Mouse (Mus musculus): ENCODE results near the gene Kit. TPM values are rescaled to one million over a fixed set of nuclear protein-coding genes. Genes with fewer than 3 reads are reported as not detected.

Kit gene
- polyA plus RNA-seq, 1 experiment from 2014 or later: 46.0 TPM

DNA sequence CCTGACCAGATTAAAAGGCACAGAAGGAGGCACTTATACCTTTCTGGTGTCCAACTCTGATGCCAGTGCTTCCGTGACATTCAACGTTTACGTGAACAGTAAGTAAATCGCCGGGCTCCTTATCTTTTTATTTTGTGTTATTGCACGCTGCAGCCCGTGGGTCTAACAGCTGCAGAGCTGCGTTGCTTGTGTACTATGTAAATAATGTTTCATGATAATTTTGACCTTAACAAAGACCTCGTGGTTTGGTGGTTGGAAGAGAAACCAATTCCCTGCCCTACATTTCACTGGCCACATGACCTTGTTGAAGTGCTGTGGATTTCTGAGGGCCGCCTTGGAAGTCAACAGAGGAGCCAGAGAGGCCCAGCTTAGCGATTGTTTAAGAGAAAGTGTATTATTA lies 48.3 kb downstream of the Kit start:
- no peaks in the 10 kb centered on the region for H3K27me3 ChIP-seq (replicated peaks)
- ATAC-seq (ENCODE audit: low FRiP score): no peak
- H3K27ac ChIP-seq (replicated peaks): no peak overlapping the region
- H3K4me3 ChIP-seq (replicated peaks): no peak overlapping the region
- no peaks in the 10 kb centered on the region for H3K9me3 ChIP-seq (replicated peaks)
- no peak overlapping the region for H3K4me2 ChIP-seq
- no peak overlapping the region for H3K9ac ChIP-seq (replicated peaks)
- H3K4me1 ChIP-seq: peaks cover 13% of the 10 kb centered on the region
- WGBS: 86% methylated on average over 11 of the region's 11 CpGs
- peaks cover 19% of the 10 kb centered on the region for H3K36me3 ChIP-seq

DNA sequence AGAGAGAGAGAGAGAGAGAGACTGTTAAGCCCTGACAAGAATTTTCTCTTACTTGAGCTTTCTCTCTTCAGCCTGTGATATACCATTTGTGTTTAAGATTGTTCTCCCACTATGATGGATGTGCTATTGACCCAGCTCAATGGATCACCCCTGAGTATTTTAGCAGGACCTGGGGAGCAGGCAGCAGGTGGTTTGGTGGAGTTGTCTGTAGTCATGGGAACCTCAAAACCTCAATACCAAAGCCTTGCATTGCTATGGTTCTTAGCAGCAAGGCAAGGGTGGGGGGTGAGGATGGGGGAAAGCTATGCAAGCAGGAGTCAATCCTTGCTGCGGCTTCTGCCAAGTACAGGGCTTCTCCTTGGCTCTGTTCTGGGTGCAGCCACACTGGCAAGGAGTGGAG lies 48.8 kb downstream of the Kit start:
- Histone ChIP-seq H3K4me3 (replicated peaks) (no peak overlapping the region), H3K9ac (replicated peaks) (no peak overlapping the region), H3K27ac (replicated peaks) (no peak overlapping the region), H3K36me3 (peaks cover 19% of the 10 kb centered on the region), H3K4me2 (no peak overlapping the region), H3K27me3 (replicated peaks) (no peaks in the 10 kb centered on the region), H3K9me3 (replicated peaks) (no peaks in the 10 kb centered on the region), H3K4me1 (peaks cover 13% of the 10 kb centered on the region)
- WGBS: 95% methylated on average over 1 of the region's 1 CpGs
- ATAC-seq (ENCODE audit: low FRiP score): no peak

DNA sequence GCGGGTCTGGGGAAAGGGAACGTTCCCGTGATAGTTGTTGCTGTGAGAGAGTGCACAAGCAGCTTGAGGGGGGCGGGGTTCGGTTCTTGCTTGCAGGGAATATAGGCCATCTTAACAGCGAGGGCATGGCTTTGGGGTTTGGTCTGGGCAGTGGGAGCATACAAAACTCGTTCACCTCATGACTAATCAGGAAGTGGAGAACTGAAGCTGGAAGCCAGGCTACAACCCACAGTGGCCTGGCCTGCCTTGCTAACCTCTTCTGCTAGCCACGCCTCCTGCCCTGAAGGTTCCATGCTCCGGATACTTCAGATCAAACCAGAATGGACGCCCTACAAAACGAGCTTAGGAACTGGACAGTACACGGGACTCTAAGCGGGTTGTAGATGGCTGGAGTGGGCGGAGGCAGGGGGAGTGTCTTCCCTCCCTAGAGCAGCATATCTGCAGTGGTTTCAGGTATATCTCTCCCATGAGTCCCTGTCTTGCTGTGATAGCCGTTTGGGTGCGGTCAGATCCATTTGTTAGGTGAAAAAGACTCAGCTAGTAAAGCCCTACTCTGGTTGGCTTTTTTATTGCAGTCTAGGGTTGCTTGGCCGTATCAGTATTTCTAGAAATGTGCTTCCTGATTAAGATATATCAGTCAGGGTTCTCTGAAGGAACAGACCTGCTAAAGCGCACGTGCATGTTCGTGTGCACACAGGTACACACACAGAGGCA lies 49.4 kb downstream of the Kit start:
- Histone ChIP-seq H3K27me3 (replicated peaks) (no peaks in the 10 kb centered on the region), H3K4me2 (no peak overlapping the region), H3K27ac (replicated peaks) (no peak overlapping the region), H3K9ac (replicated peaks) (no peak overlapping the region), H3K9me3 (replicated peaks) (no peaks in the 10 kb centered on the region), H3K36me3 (peaks cover 19% of the 10 kb centered on the region), H3K4me3 (replicated peaks) (no peak overlapping the region), H3K4me1 (peaks cover 13% of the 10 kb centered on the region)
- no peak for ATAC-seq (ENCODE audit: low FRiP score)
- WGBS: 94% methylated on average over 20 of the region's 20 CpGs

DNA sequence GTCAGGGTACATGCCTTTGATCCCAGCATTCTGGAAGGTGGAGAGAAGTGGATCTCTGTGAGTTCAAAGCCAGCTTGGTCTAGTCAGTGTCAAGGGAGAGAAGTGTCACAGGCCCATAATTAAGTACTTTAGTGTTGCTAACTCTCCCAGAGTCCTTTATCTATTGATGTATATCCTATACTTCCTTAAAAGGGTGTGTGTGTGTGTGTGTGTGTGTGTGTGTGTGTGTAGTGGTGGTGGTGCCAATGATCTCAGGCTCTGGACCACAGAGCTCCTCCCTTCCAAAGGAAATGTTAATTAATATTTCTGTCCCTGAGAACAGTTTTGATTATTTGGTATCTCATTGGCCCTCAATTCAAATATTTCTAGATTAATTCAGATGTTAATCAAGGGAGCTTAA lies 50.3 kb downstream of the Kit start:
- H3K9ac ChIP-seq (replicated peaks): no peak overlapping the region
- H3K27ac ChIP-seq (replicated peaks): no peak overlapping the region
- ATAC-seq (ENCODE audit: low FRiP score): no peak
- H3K27me3 ChIP-seq (replicated peaks): no peaks in the 10 kb centered on the region
- H3K9me3 ChIP-seq (replicated peaks): no peaks in the 10 kb centered on the region
- H3K4me3 ChIP-seq (replicated peaks): no peak overlapping the region
- H3K4me1 ChIP-seq: peaks cover 13% of the 10 kb centered on the region
- H3K4me2 ChIP-seq: no peak overlapping the region
- H3K36me3 ChIP-seq: peaks cover 19% of the 10 kb centered on the region

DNA sequence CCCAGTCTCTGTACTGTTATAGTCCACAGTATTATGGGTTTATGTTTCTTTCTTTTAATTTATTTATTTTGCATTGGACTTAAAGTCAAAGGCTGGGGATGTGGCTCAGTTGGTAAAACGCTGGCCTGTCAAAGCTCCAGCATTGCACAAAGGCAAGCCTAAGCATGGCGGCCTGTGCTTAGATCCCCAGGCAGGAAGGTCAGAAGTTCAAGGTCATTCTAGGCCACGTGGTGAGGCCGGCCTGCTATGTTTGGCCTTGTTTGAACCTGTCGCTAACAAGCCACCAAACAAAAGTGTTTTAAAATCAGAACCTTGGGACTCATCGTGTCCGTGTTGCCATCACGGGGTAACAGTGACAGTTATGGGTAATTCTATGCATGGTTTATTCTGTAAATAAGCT lies 51.6 kb downstream of the Kit start:
- no peak overlapping the region; the same call in 1 of the 2 replicates for H3K27ac ChIP-seq (replicated peaks)
- no peak overlapping the region for H3K9ac ChIP-seq (replicated peaks)
- no peak for ATAC-seq (ENCODE audit: low FRiP score)

DNA sequence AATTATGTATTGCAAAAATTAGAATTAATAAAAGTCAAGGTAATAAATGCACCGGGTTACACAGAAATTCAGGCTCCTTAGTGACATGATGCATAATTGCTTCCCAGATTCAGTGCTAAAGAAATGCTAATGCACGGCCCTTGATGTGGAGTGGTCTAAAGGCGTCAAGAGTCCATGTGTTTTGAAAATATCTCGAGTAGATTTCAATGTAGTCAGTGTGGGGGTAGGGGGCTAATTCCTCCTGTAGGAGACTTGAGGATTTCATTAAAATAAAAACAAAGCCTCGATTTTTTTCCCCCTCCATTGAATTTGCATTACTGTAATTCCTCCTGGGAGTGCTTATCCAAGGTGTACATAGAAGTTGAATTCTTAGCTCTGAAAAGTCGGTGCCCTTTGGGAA lies 52.0 kb downstream of the Kit start:
- Histone ChIP-seq H3K27me3 (replicated peaks) (no peaks in the 10 kb centered on the region), H3K9ac (replicated peaks) (no peak overlapping the region), H3K9me3 (replicated peaks) (no peaks in the 10 kb centered on the region), H3K4me3 (replicated peaks) (no peak overlapping the region), H3K36me3 (0 out of 2 replicates have a peak, but pooled peaks cover 11% of the 10 kb centered on the region), H3K4me2 (no peak overlapping the region), H3K4me1 (peaks cover 13% of the 10 kb centered on the region), H3K27ac (replicated peaks) (no peak overlapping the region)
- ATAC-seq (ENCODE audit: low FRiP score): no peak
- WGBS: 45% methylated on average over 6 of the region's 6 CpGs

More for the DNA sequence above, 51.6 kb downstream of the Kit start:
- 45% methylated on average over 8 of the region's 8 CpGs for WGBS
- Histone ChIP-seq H3K36me3 (0 out of 2 replicates have a peak, but pooled peaks cover 11% of the 10 kb centered on the region), H3K4me3 (replicated peaks) (no peak overlapping the region), H3K27me3 (replicated peaks) (no peaks in the 10 kb centered on the region), H3K4me1 (peaks cover 13% of the 10 kb centered on the region), H3K9me3 (replicated peaks) (no peaks in the 10 kb centered on the region), H3K4me2 (no peak overlapping the region)

DNA sequence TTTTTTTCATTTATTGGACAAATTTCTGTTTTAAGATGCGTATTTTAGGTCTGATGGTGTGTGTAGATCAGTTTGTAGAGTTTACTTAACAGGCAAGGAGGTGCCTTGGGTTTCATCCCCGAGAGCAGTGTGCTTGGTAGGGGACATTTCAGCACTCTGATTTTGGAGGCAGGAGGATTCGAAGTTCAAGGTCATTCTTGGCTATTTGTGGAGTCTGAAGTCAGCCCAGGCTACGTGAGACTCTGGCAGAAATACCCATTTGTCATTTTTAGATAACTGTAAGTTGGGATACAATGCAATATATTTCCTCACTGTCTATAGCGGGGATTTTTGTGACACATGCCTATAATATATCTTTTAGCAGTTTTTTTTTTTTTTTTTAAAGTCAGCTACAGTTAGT lies 57.5 kb downstream of the Kit start:
- H3K4me3 ChIP-seq (replicated peaks): no peak overlapping the region
- no peak overlapping the region for H3K4me2 ChIP-seq
- no peak overlapping the region for H3K27ac ChIP-seq (replicated peaks)
- no peak for ATAC-seq (ENCODE audit: low FRiP score)
- no peaks in the 10 kb centered on the region for H3K9me3 ChIP-seq (replicated peaks)
- no peak overlapping the region for H3K9ac ChIP-seq (replicated peaks)
- WGBS: 91% methylated on average over 5 of the region's 5 CpGs
- H3K36me3 ChIP-seq: no peaks in the 10 kb centered on the region
- peaks cover 14% of the 10 kb centered on the region for H3K4me1 ChIP-seq
- no peaks in the 10 kb centered on the region for H3K27me3 ChIP-seq (replicated peaks)

DNA sequence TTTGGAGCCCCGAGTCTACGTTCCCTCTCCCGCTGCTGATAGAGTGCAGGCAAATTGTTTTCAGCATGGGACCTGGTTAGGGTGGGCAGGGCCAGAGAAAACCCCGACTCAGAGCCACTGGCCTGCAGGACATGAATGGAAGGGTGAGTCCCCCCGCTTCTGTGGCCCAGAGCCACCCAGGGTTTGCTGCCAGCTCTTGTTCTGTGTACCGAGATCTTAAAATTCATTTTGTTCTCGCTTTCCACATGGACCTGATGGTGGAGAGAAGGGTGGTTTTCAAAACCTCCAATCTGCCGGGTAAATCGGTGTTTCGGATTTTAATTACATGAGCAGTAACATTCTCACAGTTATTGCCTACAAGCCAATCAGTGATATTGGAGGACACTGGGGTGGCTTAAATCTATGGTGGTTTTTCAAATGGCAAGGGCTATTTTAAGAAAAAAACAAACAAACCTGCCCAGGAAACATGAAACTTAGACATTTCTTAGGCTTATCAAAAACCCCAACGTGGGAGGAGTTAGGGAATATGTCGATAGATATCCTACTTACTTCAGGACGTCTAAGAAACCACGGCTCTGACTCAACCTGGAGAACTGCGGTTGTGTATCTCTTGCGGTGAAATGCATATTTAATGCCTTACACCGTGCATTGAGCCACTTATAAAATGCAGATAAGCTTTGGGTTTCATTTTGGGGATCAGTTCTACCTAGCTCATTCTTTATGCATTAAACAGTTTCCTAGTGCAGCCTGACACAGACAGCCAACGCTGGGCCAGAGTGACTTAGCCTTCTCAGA lies 58.3 kb downstream of the Kit start:
- Histone ChIP-seq H3K36me3 (no peaks in the 10 kb centered on the region), H3K27ac (replicated peaks) (no peak overlapping the region), H3K4me2 (no peak overlapping the region), H3K4me1 (peaks cover 15% of the 10 kb centered on the region), H3K9ac (replicated peaks) (no peak overlapping the region), H3K4me3 (replicated peaks) (no peak overlapping the region), H3K27me3 (replicated peaks) (no peaks in the 10 kb centered on the region), H3K9me3 (replicated peaks) (no peaks in the 10 kb centered on the region)
- 87% methylated on average over 18 of the region's 18 CpGs for WGBS
- ATAC-seq (ENCODE audit: low FRiP score): no peak

DNA sequence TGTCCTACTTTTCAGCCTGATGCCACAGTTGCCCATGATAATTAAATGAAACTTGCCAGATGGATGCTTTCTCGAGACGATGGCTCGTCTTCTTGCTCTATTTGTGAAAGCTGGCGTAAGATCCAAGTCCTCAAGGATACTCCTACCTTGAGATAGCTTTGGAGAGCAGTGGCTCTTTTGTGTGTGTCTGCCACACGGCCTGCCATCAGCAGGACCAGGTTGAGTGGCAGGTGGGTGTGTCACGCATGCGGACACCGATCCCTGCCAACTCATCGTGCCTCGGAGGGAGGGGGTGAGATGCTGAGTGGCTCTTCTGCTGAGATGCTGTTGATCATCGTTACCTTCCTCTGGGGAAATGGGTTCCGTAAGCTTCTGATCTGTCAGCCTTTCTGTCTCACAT lies 60.7 kb downstream of the Kit start:
- ATAC-seq (ENCODE audit: low FRiP score): no peak

DNA sequence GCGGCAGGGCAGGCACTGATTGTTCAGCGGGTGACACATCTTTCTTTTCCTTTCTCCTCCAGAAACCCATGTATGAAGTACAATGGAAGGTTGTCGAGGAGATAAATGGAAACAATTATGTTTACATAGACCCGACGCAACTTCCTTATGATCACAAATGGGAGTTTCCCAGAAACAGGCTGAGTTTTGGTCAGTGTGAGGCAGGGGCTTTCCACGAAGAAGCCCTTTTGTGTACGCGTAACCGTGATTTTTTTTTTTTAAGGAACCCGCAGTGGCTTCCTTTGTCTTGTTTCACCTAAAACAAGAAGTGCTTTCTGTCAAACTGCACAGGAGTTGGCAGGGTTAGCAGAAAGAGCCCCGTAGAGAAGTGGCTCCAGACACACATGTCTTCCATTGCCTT lies 65.9 kb downstream of the Kit start:
- no peaks in the 10 kb centered on the region for H3K27me3 ChIP-seq (replicated peaks)
- H3K27ac ChIP-seq (replicated peaks): no peak overlapping the region
- H3K4me2 ChIP-seq: no peak overlapping the region
- peaks cover 16% of the 10 kb centered on the region for H3K36me3 ChIP-seq
- no peak overlapping the region for H3K4me3 ChIP-seq (replicated peaks)
- no peak overlapping the region for H3K9ac ChIP-seq (replicated peaks)
- peaks cover 10% of the 10 kb centered on the region; the same call in 1 of the 2 replicates for H3K4me1 ChIP-seq
- no peak for ATAC-seq (ENCODE audit: low FRiP score)
- 75% methylated on average over 11 of the region's 11 CpGs for WGBS
- H3K9me3 ChIP-seq (replicated peaks): no peaks in the 10 kb centered on the region

More for the DNA sequence above, 60.7 kb downstream of the Kit start:
- Histone ChIP-seq H3K9me3 (replicated peaks) (no peaks in the 10 kb centered on the region), H3K36me3 (peaks cover 7% of the 10 kb centered on the region; the same call in 1 of the 2 replicates), H3K4me1 (peaks cover 15% of the 10 kb centered on the region), H3K4me2 (no peak overlapping the region), H3K4me3 (replicated peaks) (no peak overlapping the region), H3K9ac (replicated peaks) (no peak overlapping the region), H3K27ac (replicated peaks) (no peak overlapping the region), H3K27me3 (replicated peaks) (no peaks in the 10 kb centered on the region)
- 65% methylated on average over 12 of the region's 12 CpGs for WGBS

DNA sequence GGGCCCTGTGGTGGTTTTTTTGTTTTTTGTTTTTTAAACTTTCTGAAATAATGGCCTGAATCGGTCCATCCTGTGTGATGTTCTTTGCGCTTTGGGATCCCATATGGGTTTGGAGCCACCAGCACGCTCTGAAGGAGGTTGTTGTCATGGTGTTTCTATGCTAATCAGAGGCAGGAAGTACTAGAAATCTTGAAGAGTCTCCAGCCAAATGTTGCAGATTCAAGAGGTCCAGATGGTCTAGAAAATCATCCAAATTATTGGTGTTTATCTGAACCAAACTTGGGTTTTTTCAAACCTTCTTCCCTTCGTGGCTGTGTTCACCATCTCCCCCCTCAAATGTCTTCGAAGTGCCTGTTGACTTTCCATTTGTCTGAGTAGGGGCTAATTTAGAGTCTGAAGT lies 72.3 kb downstream of the Kit start:
- Histone ChIP-seq H3K27ac (replicated peaks) (no peak overlapping the region), H3K4me3 (replicated peaks) (no peak overlapping the region), H3K4me2 (no peak overlapping the region), H3K9ac (replicated peaks) (no peak overlapping the region), H3K27me3 (replicated peaks) (no peaks in the 10 kb centered on the region), H3K9me3 (replicated peaks) (no peaks in the 10 kb centered on the region), H3K36me3 (peaks cover 21% of the 10 kb centered on the region), H3K4me1 (no peaks in the 10 kb centered on the region)
- 92% methylated on average over 5 of the region's 5 CpGs for WGBS
- ATAC-seq (ENCODE audit: low FRiP score): no peak

DNA sequence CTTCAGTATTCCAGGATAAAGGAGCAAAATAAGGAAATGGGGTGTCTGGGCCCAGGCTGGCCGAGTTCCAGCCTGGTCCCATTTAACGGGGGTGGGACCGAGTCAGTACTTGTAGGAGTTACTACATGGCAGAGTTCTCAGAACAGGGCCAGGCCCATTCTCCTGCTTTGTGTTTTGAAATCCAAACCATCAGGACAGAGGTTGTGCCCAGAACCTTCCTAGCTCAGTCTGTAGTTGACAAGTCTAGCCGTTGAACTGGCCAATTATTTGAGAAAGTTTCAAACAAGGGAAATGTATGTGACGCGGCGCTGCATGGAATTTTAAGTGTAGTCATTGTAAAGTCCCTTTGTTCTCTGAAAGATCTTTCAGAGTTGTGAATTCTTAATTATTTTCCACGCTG lies 75.8 kb downstream of the Kit start:
- H3K36me3 ChIP-seq: peaks cover 47% of the 10 kb centered on the region
- H3K4me2 ChIP-seq: no peak overlapping the region
- H3K9ac ChIP-seq (replicated peaks): no peak overlapping the region
- no peak overlapping the region for H3K27ac ChIP-seq (replicated peaks)
- WGBS: 64% methylated on average over 8 of the region's 8 CpGs
- H3K27me3 ChIP-seq (replicated peaks): no peaks in the 10 kb centered on the region
- H3K4me1 ChIP-seq: no peaks in the 10 kb centered on the region
- H3K4me3 ChIP-seq (replicated peaks): no peak overlapping the region
- ATAC-seq (ENCODE audit: low FRiP score): no peak
- H3K9me3 ChIP-seq (replicated peaks): no peaks in the 10 kb centered on the region
